Mouse (Mus musculus) embryonic facial prominence, embryonic 15.5 days (tissue): ENCODE measurements around the gene Sgcd. TPM values are rescaled to one million over a fixed set of nuclear protein-coding genes. Genes with fewer than 3 reads are reported as not detected.
"Not testable (repeated sequence)": the region's sequence is repeated elsewhere in the genome, so short reads cannot be mapped to it uniquely, and the experiment has no call there.

ENCODE experiments used
- ATAC-seq: fragments of 200-750 bp; cut with Nextera tagmentation; 2 replicates; pipeline ENCODE4 v1.8.0; 2017; ENCODE audit warnings: low read depth, moderate TSS enrichment; ENCODE audit not compliant: insufficient number of reproducible peaks, low FRiP score, low TSS enrichment
- H3K27ac ChIP-seq: fragments of 300-500 bp; sonication (generic); replicated peaks from 2 replicates; pipeline ENCODE4 v1.5.1; 2015; ENCODE audit warnings: mild to moderate bottlenecking, inconsistent platforms
- H3K27me3 ChIP-seq: fragments of 300-500 bp; sonication (generic); 2 replicates; pipeline ENCODE4 v1.6.1; 2015; ENCODE audit warnings: inconsistent platforms
- H3K36me3 ChIP-seq: fragments of 300-500 bp; sonication (generic); 2 replicates; pipeline ENCODE4 v1.6.1; 2015; ENCODE audit warnings: mild to moderate bottlenecking, inconsistent platforms
- H3K4me1 ChIP-seq: fragments of 300-500 bp; sonication (generic); 2 replicates; pipeline ENCODE4 v1.6.1; 2015; ENCODE audit warnings: inconsistent platforms
- H3K4me2 ChIP-seq: fragments of 300-500 bp; sonication (generic); replicated peaks from 2 replicates; pipeline ENCODE4 v1.6.1; 2015; ENCODE audit warnings: mild to moderate bottlenecking, inconsistent platforms
- H3K4me3 ChIP-seq: fragments of 300-500 bp; sonication (generic); replicated peaks from 2 replicates; pipeline ENCODE4 v1.5.1; 2015; ENCODE audit warnings: mild to moderate bottlenecking, inconsistent platforms
- H3K9ac ChIP-seq: fragments of 300-500 bp; sonication (generic); 2 replicates; pipeline ENCODE4 v1.6.1; 2015; ENCODE audit warnings: inconsistent platforms
- H3K9me3 ChIP-seq: fragments of 300-500 bp; sonication (generic); replicated peaks from 2 replicates; pipeline ENCODE4 v1.6.1; 2016; ENCODE audit warnings: inconsistent platforms
- WGBS: fragments of 180-500 bp; shearing (Covaris S2); methylation state at CpG from one replicate; pipeline ENCODE4 v1.1.7; 2015; 5-methylcytosine and 5-hydroxymethylcytosine counted together
- polyA plus RNA-seq: library from polyadenylated mRNA; unstranded; fragments of >200 nt; fragmentation: Nextera tagmentation; extraction: Ambion mirVana; gene quantifications from 2 replicates; pipeline ENCODE4 v1.2.1, GENCODE M21; 2015

The Sgcd gene
- polyA plus RNA-seq, 1 experiment from 2014 or later = 8.7 TPM

DNA sequence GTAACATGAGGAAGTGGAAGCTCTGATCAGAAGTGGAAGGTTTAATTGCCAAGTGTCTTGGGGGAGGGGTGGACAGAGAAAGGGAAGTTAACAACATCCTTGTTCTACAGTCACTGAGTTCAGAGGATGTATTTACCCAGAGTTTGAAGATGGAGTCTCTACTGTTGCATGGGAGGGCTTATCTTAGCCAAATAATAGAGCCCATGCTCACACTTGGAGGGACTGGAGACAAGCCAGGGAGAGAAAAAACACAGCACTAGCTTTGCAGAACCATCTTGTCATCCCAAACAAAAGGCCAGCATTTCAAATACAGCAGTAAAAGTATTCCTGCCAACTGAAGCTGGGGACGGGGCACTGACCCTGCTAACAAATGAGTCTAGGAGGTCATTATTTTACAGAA lies 212.8 kb downstream of the Sgcd start:
- Histone ChIP-seq H3K4me1 (no peaks in the 10 kb centered on the region), H3K36me3 (no peaks in the 10 kb centered on the region), H3K27me3 (no peaks in the 10 kb centered on the region), H3K9ac (no peak overlapping the region), H3K4me3 (no peak overlapping the region), H3K4me2 (no peak overlapping the region), H3K9me3 (no peaks in the 10 kb centered on the region), H3K27ac (no peak overlapping the region)
- ATAC-seq = no peak
- 76% methylated on average over 1 of the region's 1 CpGs for WGBS

DNA sequence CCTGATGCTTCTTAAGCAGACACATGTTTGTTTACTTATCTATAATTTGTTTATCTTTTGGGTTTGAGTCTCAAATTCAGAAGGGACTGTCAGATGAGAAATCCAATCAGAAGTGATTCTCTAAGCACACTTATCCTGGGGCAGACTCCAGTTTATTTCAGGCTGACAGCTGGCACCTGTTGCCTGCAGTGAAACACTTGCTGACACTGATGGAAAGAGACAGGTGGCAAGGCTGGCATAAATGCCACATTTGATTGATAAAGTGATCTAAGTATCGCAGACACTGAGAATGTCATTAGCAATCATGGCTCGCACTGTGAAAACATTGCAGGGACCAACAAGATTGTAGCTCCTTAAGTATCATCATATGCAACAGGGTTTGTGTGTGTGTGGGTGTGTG lies 222.9 kb downstream of the Sgcd start:
- H3K4me3 ChIP-seq = no peak overlapping the region
- ATAC-seq = no peak

DNA sequence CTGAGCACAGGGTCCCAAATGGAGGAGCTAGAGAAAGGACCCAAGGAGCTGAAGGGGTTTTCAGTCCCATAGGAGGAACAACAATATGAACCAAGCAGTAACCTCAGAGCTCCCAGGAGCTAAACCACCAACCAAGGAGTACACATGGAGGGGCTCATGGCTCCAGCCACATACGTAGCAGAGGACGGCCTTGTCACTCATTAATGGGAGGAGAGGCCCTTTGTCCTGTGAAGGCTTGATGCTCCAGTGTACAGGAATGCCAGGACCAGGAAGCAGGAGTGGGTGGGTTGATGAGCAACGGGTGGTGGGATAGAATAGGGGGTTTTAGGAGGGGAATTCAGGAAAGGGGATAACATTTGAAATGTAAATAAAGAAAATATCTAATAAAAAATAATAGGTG lies 225.2 kb downstream of the Sgcd start:
- ATAC-seq, H3K4me2 ChIP-seq, H3K4me3 ChIP-seq, H3K9ac ChIP-seq, H3K4me1 ChIP-seq, H3K36me3 ChIP-seq, H3K27me3 ChIP-seq, H3K9me3 ChIP-seq, H3K27ac ChIP-seq: not testable (repeated sequence)
- 84% methylated on average over 3 of the region's 3 CpGs for WGBS

More for the DNA sequence above, 222.9 kb downstream of the Sgcd start:
- WGBS = 75% methylated on average over 2 of the region's 2 CpGs
- no peak overlapping the region for H3K4me2 ChIP-seq
- no peaks in the 10 kb centered on the region for H3K36me3 ChIP-seq
- H3K9me3 ChIP-seq = no peaks in the 10 kb centered on the region
- H3K9ac ChIP-seq = no peak overlapping the region
- H3K4me1 ChIP-seq = no peaks in the 10 kb centered on the region
- H3K27me3 ChIP-seq = no peaks in the 10 kb centered on the region
- no peak overlapping the region for H3K27ac ChIP-seq

DNA sequence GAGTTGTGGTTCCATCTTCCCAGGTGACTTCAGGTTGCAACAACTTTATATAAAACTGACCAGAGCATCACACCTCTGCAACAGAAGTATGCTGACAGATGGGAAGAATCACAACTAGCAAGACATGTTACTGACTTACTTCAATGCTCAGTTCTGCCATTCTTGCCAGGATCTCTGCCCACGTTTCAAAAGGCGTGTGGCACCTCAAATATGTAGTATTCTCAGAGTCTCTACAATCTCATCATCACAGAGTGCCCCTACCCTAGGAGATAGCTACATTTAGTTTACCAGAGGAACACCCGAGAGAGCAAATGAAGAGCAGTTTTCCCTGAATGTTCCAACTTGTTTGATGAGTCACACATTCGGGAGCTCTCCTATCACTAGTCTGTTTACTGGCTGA lies 229.8 kb downstream of the Sgcd start:
- no peak for ATAC-seq
- Histone ChIP-seq H3K9ac (no peak overlapping the region), H3K36me3 (no peaks in the 10 kb centered on the region), H3K27ac (no peak overlapping the region), H3K27me3 (no peaks in the 10 kb centered on the region), H3K9me3 (no peaks in the 10 kb centered on the region), H3K4me1 (no peaks in the 10 kb centered on the region), H3K4me2 (no peak overlapping the region), H3K4me3 (no peak overlapping the region)
- 83% methylated on average over 4 of the region's 4 CpGs for WGBS

DNA sequence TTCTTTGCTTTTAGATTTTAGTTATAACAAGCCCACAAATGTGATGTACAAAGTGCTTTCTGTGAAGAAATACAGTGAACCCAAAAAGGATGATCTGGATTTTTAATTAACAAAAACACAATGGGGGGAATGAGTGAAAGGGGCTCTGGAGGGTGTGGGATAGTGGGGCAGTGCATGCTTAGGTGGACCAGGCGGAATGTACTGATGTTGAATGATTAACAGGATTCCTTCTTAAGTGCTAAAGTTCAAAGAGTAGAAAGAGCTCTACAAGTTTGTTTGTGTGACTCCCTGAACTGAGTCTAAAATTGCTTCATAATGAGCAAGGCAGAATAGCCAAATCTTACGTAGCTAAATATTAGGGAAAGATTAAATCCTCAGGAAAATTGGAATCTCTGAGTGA lies 246.0 kb downstream of the Sgcd start:
- Histone ChIP-seq H3K27ac (no peak overlapping the region), H3K36me3 (no peaks in the 10 kb centered on the region), H3K9me3 (no peaks in the 10 kb centered on the region), H3K4me2 (no peak overlapping the region), H3K9ac (no peak overlapping the region), H3K4me3 (no peak overlapping the region), H3K27me3 (no peaks in the 10 kb centered on the region), H3K4me1 (no peaks in the 10 kb centered on the region)
- no peak for ATAC-seq
- 63% methylated on average over 2 of the region's 2 CpGs for WGBS

DNA sequence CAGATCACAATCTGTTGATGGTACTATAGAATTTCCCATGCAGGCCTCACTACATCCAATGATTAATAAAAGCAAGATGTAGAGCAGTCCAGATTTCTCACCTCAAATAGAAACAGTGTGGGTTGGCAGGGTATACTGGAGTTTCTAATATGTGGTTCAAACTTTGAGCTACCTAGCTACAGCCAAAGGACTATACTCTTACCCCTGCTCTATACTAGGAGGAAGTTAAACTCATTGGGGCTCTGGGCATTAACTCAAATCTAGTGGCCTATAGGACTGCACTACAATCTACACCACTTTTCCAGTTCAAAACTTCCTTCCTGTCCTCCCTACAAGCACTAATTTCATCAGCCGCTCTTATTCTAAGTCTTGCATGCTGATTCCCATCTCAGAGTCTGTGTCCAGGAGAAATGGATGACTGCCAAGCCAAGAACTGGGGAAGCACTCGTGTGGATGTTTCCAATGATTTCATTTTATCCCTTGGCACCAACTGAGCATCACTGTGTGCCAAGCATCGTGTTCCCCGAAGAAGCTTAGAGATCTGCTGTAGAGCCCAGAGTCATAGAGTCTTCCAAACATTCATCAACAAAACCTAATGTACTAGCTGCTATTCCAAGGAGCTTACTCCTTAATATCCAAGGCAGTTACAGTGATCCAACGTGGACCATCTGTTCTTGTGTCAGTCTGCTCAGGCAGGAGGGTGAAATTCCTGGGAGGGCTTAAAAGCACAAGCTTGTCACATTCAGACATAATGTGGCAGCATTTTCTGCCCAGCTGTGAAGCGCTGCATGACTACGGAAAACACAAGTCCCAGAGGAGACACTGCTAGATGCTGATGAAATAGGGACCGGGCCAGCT lies 283.6 kb downstream of the Sgcd start:
- Histone ChIP-seq H3K4me2 (no peak overlapping the region), H3K4me1 (no peaks in the 10 kb centered on the region), H3K27me3 (no peaks in the 10 kb centered on the region), H3K36me3 (no peaks in the 10 kb centered on the region), H3K9me3 (no peaks in the 10 kb centered on the region), H3K9ac (no peak overlapping the region), H3K4me3 (no peak overlapping the region), H3K27ac (no peak overlapping the region)
- 40% methylated on average over 8 of the region's 8 CpGs for whole genome bisulfite sequencing
- ATAC-seq = peak; percentile 75

DNA sequence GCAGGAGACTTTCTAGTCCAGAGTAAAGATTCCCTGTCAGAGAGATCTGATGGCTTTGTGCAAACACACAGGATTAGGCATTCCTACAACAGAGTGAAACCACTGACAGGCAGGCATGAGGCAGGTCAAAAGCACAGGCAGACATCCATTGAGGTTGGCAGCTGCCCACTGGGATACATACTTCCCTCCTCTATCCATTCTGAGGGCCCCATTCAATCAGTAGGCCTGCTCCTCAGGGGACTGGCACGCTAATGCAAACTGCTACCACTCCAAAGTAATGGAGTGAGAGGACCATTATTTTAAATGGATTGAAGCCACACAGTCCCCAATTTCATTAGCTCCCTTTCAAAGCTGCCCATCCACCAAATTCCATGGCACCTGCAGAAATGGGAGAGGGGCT lies 293.2 kb downstream of the Sgcd start:
- no peaks in the 10 kb centered on the region for H3K36me3 ChIP-seq
- WGBS = 74% methylated on average over 1 of the region's 1 CpGs
- H3K9me3 ChIP-seq = no peaks in the 10 kb centered on the region

DNA sequence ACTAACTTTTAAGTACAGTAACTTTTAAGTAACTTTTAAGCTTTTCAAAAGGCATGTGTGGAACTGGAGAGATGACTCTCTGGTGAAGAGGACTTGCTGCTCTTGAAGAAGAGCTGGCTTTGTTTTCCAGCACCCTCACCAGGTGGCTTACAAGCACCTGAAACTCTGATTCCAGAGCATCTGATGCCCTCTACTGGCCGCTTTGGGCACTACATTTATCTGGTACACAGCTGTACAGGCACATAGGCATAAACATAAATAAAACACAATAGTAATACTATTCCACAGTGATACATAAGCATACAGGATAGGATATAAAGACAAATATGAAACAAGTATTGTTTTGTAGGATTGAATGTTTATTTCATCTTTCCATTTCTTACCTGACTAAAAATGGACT lies 330.6 kb downstream of the Sgcd start:
- H3K9me3 ChIP-seq = no peaks in the 10 kb centered on the region
- no peak overlapping the region for H3K27ac ChIP-seq
- no peak overlapping the region for H3K9ac ChIP-seq
- no peak overlapping the region for H3K4me2 ChIP-seq
- no peak overlapping the region for H3K4me3 ChIP-seq
- no peak for ATAC-seq
- 0% methylated on average over 1 of the region's 1 CpGs for WGBS
- no peaks in the 10 kb centered on the region for H3K36me3 ChIP-seq
- H3K27me3 ChIP-seq = no peaks in the 10 kb centered on the region
- no peaks in the 10 kb centered on the region for H3K4me1 ChIP-seq

More for the DNA sequence above, 293.2 kb downstream of the Sgcd start:
- H3K4me3 ChIP-seq = no peak overlapping the region
- H3K27ac ChIP-seq = no peak overlapping the region
- no peak for ATAC-seq
- no peaks in the 10 kb centered on the region for H3K4me1 ChIP-seq
- H3K4me2 ChIP-seq = no peak overlapping the region
- no peak overlapping the region for H3K9ac ChIP-seq
- H3K27me3 ChIP-seq = no peaks in the 10 kb centered on the region

DNA sequence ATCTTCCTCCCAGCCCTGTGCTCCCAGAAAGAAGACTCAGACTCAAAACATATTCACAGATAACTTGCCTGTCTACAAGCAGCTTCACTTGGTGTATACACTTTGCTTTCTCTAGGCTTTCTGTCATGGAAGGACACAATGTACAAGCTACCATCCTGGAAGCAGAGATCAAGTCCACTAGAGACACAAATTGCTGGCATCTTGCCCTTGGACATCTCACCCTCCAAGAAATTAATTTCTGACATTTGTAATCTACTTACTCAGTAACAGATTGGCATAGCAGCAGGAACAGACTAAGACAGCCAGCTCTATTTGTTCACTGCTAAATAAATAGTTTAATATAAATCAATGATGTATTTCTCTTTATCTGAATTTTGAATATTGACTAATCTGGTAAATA lies 342.9 kb downstream of the Sgcd start:
- H3K4me3 ChIP-seq = no peak overlapping the region

DNA sequence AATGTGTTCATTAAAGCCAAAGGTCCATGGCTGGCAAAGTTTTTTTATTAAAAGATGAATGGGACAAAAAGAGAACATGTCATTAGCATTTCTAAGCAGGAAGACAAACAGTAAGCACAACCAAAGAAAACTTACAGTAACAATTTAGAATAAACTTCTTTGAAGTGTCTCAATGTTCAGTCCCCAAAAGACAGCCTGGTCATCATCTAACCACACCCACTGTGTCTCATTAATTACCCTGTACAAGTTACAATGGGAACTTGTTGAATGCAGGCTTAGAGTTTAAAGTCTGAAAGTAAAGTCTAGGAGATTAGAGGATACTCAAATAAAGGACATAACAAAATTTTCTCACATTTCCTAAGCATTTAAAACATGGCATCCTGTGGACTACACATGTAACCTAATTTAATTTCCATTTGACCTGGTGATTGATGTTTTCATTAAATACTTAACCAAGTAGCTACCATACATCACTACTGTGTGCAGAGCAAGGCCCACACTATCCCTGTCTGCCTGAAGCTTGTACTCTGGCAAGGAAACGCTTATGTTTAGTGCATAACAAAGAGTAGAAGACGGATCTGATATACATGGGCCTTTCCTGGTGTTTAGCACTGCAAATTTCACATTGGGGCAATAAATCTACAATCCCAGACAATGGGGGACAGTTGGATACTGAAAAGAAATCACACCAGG lies 347.1 kb downstream of the Sgcd start:
- no peak overlapping the region for H3K9ac ChIP-seq
- H3K4me2 ChIP-seq = no peak overlapping the region
- ATAC-seq = no peak
- H3K27ac ChIP-seq = no peak overlapping the region
- no peak overlapping the region for H3K4me3 ChIP-seq
- H3K9me3 ChIP-seq = no peaks in the 10 kb centered on the region
- no peaks in the 10 kb centered on the region for H3K36me3 ChIP-seq
- H3K27me3 ChIP-seq = no peaks in the 10 kb centered on the region
- WGBS = 59% methylated on average over 2 of the region's 2 CpGs
- no peaks in the 10 kb centered on the region for H3K4me1 ChIP-seq

More for the DNA sequence above, 342.9 kb downstream of the Sgcd start:
- no peak for ATAC-seq
- Histone ChIP-seq H3K36me3 (no peaks in the 10 kb centered on the region), H3K4me1 (no peaks in the 10 kb centered on the region), H3K27me3 (no peaks in the 10 kb centered on the region), H3K9ac (no peak overlapping the region), H3K27ac (no peak overlapping the region), H3K4me2 (no peak overlapping the region), H3K9me3 (no peaks in the 10 kb centered on the region)

DNA sequence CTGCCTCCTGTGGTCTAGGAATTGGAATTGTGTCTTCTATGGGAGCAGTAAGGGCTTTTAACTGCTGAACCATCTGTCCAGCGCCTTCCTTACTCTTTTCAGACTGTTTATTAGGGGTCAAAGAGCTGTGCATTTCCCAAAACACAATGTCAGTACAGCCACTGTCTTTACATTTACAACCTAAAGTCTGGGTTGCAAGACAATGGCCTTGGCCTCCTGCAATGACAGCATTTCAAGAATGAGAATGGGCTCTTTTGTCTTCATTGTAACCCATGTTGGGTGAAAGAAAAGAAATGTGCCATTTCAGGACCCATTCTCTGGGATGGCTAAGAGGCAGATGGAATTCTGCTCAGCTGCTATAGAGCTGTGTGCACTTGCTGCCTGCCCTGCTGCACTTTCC lies 348.2 kb downstream of the Sgcd start:
- Histone ChIP-seq H3K27me3 (no peaks in the 10 kb centered on the region), H3K9me3 (no peaks in the 10 kb centered on the region), H3K4me3 (no peak overlapping the region), H3K27ac (no peak overlapping the region), H3K4me1 (no peaks in the 10 kb centered on the region), H3K36me3 (no peaks in the 10 kb centered on the region), H3K4me2 (no peak overlapping the region), H3K9ac (no peak overlapping the region)
- 24% methylated on average over 1 of the region's 1 CpGs for WGBS
- ATAC-seq = no peak

DNA sequence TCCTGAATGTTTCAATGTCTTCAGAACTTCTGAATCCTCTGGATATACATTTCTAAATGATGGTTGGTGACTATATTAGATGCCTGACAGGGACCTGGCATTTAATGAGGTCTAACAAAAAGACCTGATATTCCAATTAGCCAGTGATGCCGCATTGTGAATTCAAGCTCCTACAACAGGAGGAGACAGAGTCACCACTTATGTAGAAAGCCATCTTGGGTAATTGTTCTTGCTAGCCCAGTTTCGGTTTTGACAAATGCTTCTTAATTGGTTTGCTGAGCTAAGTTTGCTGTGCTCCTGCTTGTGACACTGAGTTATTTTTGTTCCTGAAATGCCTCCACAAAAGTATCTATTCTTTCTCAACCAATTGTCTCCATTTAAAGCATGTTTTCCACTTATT lies 358.6 kb downstream of the Sgcd start:
- Histone ChIP-seq H3K9ac (no peak overlapping the region), H3K4me2 (no peak overlapping the region), H3K27ac (no peak overlapping the region), H3K36me3 (no peaks in the 10 kb centered on the region), H3K27me3 (no peaks in the 10 kb centered on the region), H3K4me1 (no peaks in the 10 kb centered on the region), H3K9me3 (no peaks in the 10 kb centered on the region), H3K4me3 (no peak overlapping the region)
- 77% methylated on average over 2 of the region's 2 CpGs for WGBS
- no peak for ATAC-seq
